Mouse (Mus musculus): ENCODE measurements around the gene Nobox. TPM values are rescaled to one million over a fixed set of nuclear protein-coding genes. Genes with fewer than 3 reads are reported as not detected.
A peak's percentile ranks its signal among the peaks of the same experiment; 100 is the strongest.

Nobox gene
- polyA plus RNA-seq, 1 experiment, result 0.16 TPM

DNA sequence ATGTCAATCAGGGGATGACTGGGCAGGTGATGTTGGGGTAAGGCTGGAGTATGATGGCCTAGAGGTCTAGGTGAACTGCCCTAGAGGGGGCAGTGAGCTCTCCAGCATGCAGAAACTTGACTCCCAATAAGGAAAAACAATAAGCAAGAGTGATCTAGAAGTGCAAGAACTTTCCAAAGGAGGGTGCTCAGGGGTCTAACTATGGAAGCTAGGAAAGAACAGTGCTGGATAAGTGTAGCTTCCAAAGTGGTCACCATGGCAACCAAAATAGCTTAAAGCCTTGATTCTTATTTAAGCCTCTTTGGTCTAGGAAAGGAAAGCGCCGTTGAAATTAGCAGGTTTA, 11.9 kb downstream of the Nobox start:
- TF ChIP-seq POLR2A (IDR thresholded peaks at IDR 0.05; ENCODE audit: control insufficient read depth, low read depth, low read length), result no peak
- TF ChIP-seq CTCF (IDR thresholded peaks at IDR 0.05; ENCODE audit: control insufficient read depth, insufficient read depth, insufficient replicate concordance, low read depth, low read length), result no peak
- Histone ChIP-seq H3K27ac (ENCODE audit: control insufficient read depth, insufficient read depth, low read depth, low read length) (no peak overlapping the region), H3K4me1 (ENCODE audit: control insufficient read depth, insufficient read depth, low read length) (peaks cover 4% of the 10 kb centered on the region), H3K4me3 (ENCODE audit: control insufficient read depth, low read depth, low read length) (no peak overlapping the region), H3K36me3 (ENCODE audit: control insufficient read depth, insufficient read depth, low read length) (no peaks in the 10 kb centered on the region), H3K27me3 (ENCODE audit: control insufficient read depth, insufficient read depth, low read length) (no peaks in the 10 kb centered on the region)

DNA sequence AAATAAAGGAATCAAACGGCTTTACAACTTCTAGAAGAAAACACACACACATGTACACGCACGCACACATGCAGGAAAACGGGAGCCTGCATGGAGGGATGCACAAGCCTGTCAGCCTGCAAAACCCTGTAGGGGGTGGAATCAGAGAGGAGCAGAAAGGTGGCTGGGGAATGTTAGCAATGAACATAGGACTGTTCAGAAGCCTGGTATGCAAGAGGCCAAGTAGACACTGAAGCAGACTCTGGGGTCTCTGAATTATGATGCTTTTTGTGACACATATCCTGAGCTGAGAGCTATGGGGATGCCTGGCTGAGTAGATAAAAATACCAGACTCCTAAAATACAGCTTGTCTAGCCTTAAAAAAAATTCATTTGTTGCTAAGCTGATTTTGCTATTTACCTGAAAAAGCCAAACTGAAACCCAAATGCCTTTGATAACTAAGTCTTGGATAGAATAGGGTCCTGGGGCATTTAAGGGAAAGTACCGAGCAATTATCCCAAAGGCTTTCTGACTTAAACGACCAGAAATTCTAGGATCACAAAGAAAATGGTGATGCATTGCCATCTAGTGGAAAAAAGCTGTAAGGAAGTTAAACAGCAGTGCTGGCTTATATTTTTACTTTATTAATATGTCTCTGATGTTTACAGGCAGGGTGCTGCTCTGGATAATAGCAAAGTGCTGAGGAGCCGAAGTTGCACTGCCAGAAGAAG, 12.4 kb downstream of the Nobox start:
- Histone ChIP-seq H3K4me3 (ENCODE audit: control insufficient read depth, low read depth, low read length) (no peak overlapping the region), H3K27me3 (ENCODE audit: control insufficient read depth, insufficient read depth, low read length) (no peaks in the 10 kb centered on the region), H3K27ac (ENCODE audit: control insufficient read depth, insufficient read depth, low read depth, low read length) (no peak overlapping the region), H3K36me3 (ENCODE audit: control insufficient read depth, insufficient read depth, low read length) (no peaks in the 10 kb centered on the region), H3K4me1 (ENCODE audit: control insufficient read depth, insufficient read depth, low read length) (peaks cover 4% of the 10 kb centered on the region)
- TF ChIP-seq CTCF (IDR thresholded peaks at IDR 0.05; ENCODE audit: control insufficient read depth, insufficient read depth, insufficient replicate concordance, low read depth, low read length), result no peak
- TF ChIP-seq POLR2A (IDR thresholded peaks at IDR 0.05; ENCODE audit: control insufficient read depth, low read depth, low read length), result no peak

DNA sequence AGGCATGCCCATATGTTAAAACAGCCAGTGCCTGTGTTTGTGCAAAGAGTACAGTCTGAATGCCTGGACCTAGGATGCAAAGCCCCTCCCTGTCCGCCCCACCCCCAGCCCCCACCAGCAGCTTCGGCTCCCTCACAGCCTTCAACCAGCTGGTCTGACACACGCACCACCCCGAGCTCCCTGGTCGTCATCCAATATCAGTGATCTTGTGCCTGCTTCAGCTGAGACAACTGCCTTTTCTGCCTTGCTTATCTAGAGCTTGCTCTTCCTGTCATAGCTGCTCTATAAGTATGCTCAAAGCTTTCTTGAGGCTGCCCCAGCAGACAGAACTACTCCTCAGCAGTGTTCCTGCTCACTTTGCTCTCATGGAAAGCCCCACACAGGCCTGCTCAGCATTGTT, 13.4 kb downstream of the Nobox start:
- TF ChIP-seq CTCF (IDR thresholded peaks at IDR 0.05; ENCODE audit: control insufficient read depth, insufficient read depth, insufficient replicate concordance, low read depth, low read length) (no peak), POLR2A (IDR thresholded peaks at IDR 0.05; ENCODE audit: control insufficient read depth, low read depth, low read length) (no peak)
- H3K27ac ChIP-seq (ENCODE audit: control insufficient read depth, insufficient read depth, low read depth, low read length), result peak overlapping the region; percentile 49; the same call in 1 of the 2 replicates
- H3K4me1 ChIP-seq (ENCODE audit: control insufficient read depth, insufficient read depth, low read length), result peaks cover 4% of the 10 kb centered on the region
- no peaks in the 10 kb centered on the region for H3K27me3 ChIP-seq (ENCODE audit: control insufficient read depth, insufficient read depth, low read length)
- no peaks in the 10 kb centered on the region for H3K36me3 ChIP-seq (ENCODE audit: control insufficient read depth, insufficient read depth, low read length)
- no peak overlapping the region for H3K4me3 ChIP-seq (ENCODE audit: control insufficient read depth, low read depth, low read length)

DNA sequence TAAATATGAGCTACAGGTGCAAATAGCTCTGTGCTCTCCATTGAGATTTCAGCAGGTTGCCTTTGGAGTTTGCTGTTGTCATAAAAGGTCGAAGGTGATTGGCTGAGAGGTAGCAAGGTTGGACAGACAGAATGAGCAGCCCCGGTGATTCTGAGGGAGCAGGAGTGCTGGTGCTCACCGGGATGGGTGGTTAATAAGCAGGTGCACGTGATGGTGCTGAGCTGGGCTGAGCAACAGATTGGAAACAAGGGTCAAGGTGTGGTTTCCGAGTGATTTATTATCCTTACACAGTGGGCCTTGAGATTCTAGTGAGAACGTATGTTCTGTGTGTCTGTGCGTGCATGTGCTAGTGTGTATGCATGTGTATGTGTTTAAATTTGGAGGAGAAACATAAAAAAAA, 16.2 kb downstream of the Nobox start:
- Histone ChIP-seq H3K27me3 (ENCODE audit: control insufficient read depth, insufficient read depth, low read length) (no peaks in the 10 kb centered on the region), H3K27ac (ENCODE audit: control insufficient read depth, insufficient read depth, low read depth, low read length) (peak overlapping the region; percentile 49; the same call in 1 of the 2 replicates), H3K4me3 (ENCODE audit: control insufficient read depth, low read depth, low read length) (no peak overlapping the region), H3K36me3 (ENCODE audit: control insufficient read depth, insufficient read depth, low read length) (no peaks in the 10 kb centered on the region), H3K4me1 (ENCODE audit: control insufficient read depth, insufficient read depth, low read length) (peaks cover 2% of the 10 kb centered on the region)
- TF ChIP-seq POLR2A (IDR thresholded peaks at IDR 0.05; ENCODE audit: control insufficient read depth, low read depth, low read length) (no peak), CTCF (IDR thresholded peaks at IDR 0.05; ENCODE audit: control insufficient read depth, insufficient read depth, insufficient replicate concordance, low read depth, low read length) (no peak)

DNA sequence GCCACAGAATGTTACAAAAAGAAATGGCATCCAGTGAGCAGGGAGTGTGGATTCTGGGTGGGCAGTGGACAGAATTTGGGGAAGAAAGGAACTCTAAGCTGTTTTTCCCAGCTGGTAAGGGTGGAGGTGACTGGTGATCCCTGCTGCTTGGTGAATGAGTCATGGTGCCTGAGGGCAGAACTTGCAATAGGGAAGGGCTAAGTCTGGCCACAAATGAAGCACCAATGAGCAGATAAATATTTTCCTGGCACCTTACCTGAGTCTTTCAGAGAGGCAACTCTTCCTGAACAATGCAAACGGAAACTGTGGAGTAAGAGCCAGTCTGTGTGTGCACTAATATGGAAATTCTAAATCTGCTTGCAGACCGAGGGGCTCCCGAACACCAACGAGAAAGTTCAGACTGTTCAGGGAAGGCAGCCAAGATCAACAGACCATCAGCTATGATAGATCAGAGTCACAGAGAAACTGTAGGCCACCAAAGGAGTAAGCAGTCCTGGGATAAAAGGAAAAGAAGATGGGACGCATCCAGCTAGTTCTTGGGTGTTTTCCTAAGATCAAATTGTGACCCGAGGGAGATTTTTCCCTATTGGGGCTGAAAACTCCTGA, 16.8 kb downstream of the Nobox start:
- Histone ChIP-seq H3K27me3 (ENCODE audit: control insufficient read depth, insufficient read depth, low read length) (no peaks in the 10 kb centered on the region), H3K36me3 (ENCODE audit: control insufficient read depth, insufficient read depth, low read length) (no peaks in the 10 kb centered on the region), H3K4me3 (ENCODE audit: control insufficient read depth, low read depth, low read length) (no peak overlapping the region), H3K4me1 (ENCODE audit: control insufficient read depth, insufficient read depth, low read length) (no peaks in the 10 kb centered on the region; the same call in 1 of the 2 replicates), H3K27ac (ENCODE audit: control insufficient read depth, insufficient read depth, low read depth, low read length) (peak overlapping the region; percentile 47; the same call in 1 of the 2 replicates)
- no peak for TF ChIP-seq POLR2A (IDR thresholded peaks at IDR 0.05; ENCODE audit: control insufficient read depth, low read depth, low read length)
- TF ChIP-seq CTCF (IDR thresholded peaks at IDR 0.05; ENCODE audit: control insufficient read depth, insufficient read depth, insufficient replicate concordance, low read depth, low read length), result no peak

DNA sequence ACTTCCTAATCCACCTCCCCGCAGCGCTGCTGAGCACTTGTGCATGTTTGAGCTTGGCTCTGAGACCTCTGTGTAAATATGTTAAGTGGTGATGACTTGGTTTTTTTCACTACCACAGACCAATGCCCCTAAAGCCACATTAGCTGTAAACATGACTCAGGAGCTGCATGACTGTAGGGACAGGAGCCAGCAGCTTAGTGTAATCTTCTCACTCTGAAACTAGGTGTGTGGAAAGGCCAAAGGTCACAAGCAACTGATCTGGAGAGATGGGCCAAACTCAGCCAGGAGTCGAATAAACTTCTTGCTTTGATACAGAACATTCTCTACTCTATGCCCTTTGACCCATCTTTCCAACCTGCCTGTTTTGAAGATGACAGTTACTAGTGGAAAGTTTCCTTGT, 17.3 kb downstream of the Nobox start:
- no peaks in the 10 kb centered on the region for H3K27me3 ChIP-seq (ENCODE audit: control insufficient read depth, insufficient read depth, low read length)
- TF ChIP-seq CTCF (IDR thresholded peaks at IDR 0.05; ENCODE audit: control insufficient read depth, insufficient read depth, insufficient replicate concordance, low read depth, low read length), result no peak
- no peak overlapping the region; the same call in 1 of the 2 replicates for H3K27ac ChIP-seq (ENCODE audit: control insufficient read depth, insufficient read depth, low read depth, low read length)
- no peak overlapping the region for H3K4me3 ChIP-seq (ENCODE audit: control insufficient read depth, low read depth, low read length)
- no peaks in the 10 kb centered on the region; the same call in 1 of the 2 replicates for H3K4me1 ChIP-seq (ENCODE audit: control insufficient read depth, insufficient read depth, low read length)
- H3K36me3 ChIP-seq (ENCODE audit: control insufficient read depth, insufficient read depth, low read length), result no peaks in the 10 kb centered on the region

DNA sequence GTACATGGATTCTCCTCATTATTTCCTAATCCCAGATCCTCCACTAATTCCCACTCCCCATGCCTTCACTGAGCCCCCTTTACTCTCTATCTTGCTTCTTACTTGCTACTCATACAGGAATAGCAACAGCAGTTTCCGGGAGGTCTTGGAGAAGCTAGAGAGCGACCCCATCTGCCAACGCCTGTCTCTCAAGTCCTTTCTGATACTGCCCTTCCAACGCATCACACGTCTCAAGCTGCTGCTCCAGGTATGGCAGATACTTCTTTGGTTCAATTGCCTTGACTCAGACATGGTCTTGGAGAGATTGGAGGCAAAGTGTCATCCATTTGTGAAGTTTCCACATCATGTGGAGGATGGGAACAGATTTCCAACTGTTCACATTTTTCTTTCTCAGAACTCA, 28.9 kb downstream of the Nobox start:
- Histone ChIP-seq H3K36me3 (ENCODE audit: control insufficient read depth, insufficient read depth, low read length) (no peaks in the 10 kb centered on the region), H3K27ac (ENCODE audit: control insufficient read depth, insufficient read depth, low read depth, low read length) (no peak overlapping the region), H3K27me3 (ENCODE audit: control insufficient read depth, insufficient read depth, low read length) (no peaks in the 10 kb centered on the region), H3K4me3 (ENCODE audit: control insufficient read depth, low read depth, low read length) (no peak overlapping the region), H3K4me1 (ENCODE audit: control insufficient read depth, insufficient read depth, low read length) (no peaks in the 10 kb centered on the region)
- TF ChIP-seq CTCF (IDR thresholded peaks at IDR 0.05; ENCODE audit: control insufficient read depth, insufficient read depth, insufficient replicate concordance, low read depth, low read length) (no peak), POLR2A (IDR thresholded peaks at IDR 0.05; ENCODE audit: control insufficient read depth, low read depth, low read length) (no peak)
